Mouse (Mus musculus) stomach, postnatal 0 days (tissue): Measurements from ENCODE around the gene Ank3. TPM values are rescaled to one million over a fixed set of nuclear protein-coding genes. Genes with fewer than 3 reads are reported as not detected.

Experiments
- ATAC-seq: fragments of 200-750 bp; cut with Nextera tagmentation; 2 replicates; pipeline ENCODE4 v1.8.0; 2017; ENCODE audit not compliant: low FRiP score, low TSS enrichment
- DNase-seq: peaks from one replicate; pipeline ENCODE4 v3.0.0-alpha.2; 2016; ENCODE audit warnings: low spot score
- H3K27ac ChIP-seq: fragments of 300-500 bp; sonication (generic); replicated peaks from 2 replicates; pipeline ENCODE4 v1.5.1; 2014; ENCODE audit warnings: mild to moderate bottlenecking, control low read depth
- H3K27me3 ChIP-seq: fragments of 300-500 bp; sonication (generic); 2 replicates; pipeline ENCODE4 v1.6.1; 2014; ENCODE audit warnings: low read length; ENCODE audit not compliant: control insufficient read depth, insufficient read depth
- H3K36me3 ChIP-seq: fragments of 300-500 bp; sonication (generic); 2 replicates; pipeline ENCODE4 v1.6.1; 2014; ENCODE audit warnings: low read length, mixed read lengths; ENCODE audit not compliant: control insufficient read depth, insufficient read depth
- H3K4me1 ChIP-seq: fragments of 300-500 bp; sonication (generic); replicated peaks from 2 replicates; pipeline ENCODE4 v1.6.1; 2014; ENCODE audit warnings: antibody characterized with exemption; ENCODE audit not compliant: control insufficient read depth, insufficient read depth
- H3K4me2 ChIP-seq: fragments of 300-500 bp; sonication (generic); replicated peaks from 2 replicates; pipeline ENCODE4 v1.6.1; 2014; ENCODE audit warnings: low read depth, mild to moderate bottlenecking, control low read depth, moderate library complexity
- H3K4me3 ChIP-seq: fragments of 300-500 bp; sonication (generic); 2 replicates; pipeline ENCODE4 v1.5.1; 2014; ENCODE audit warnings: low read depth, low read length, control low read depth
- H3K9ac ChIP-seq: fragments of 300-500 bp; sonication (generic); 2 replicates; pipeline ENCODE4 v1.6.1; 2014; ENCODE audit warnings: mild to moderate bottlenecking, low read length, control low read depth, mixed read lengths
- H3K9me3 ChIP-seq: fragments of 300-500 bp; sonication (generic); 2 replicates; pipeline ENCODE4 v1.6.1; 2016; ENCODE audit warnings: low read length; ENCODE audit not compliant: control insufficient read depth
- CTCF ChIP-seq: IDR thresholded peaks from 2 replicates; pipeline ENCODE4 v1.5.1; 2016; ENCODE audit warnings: antibody characterized with exemption, low read depth, mild to moderate bottlenecking, moderate library complexity
- EP300 ChIP-seq: optimal IDR thresholded peaks from 2 replicates; pipeline ENCODE3; 2016; ENCODE audit warnings: antibody characterized with exemption
- WGBS: fragments of 180-500 bp; shearing (Covaris S2); extraction: QIAGEN DNeasy Blood & Tissue Kit; methylation state at CpG from one replicate; pipeline ENCODE4 v1.1.7; 2014; 5-methylcytosine and 5-hydroxymethylcytosine counted together
- polyA plus RNA-seq: library from polyadenylated mRNA; unstranded; fragments of >200 nt; fragmentation: Nextera tagmentation; extraction: Ambion mirVana; gene quantifications from 2 replicates; pipeline ENCODE4 v1.2.1, GENCODE M21; 2015

The Ank3 gene
- polyA plus RNA-seq, 1 experiment from 2014 or later, result 16.0 TPM

GRCm38 (mm10) chr10:69528746-69529145 is 130.2 kb downstream of the Ank3 start:
- Histone ChIP-seq H3K4me3 (no peak overlapping the region), H3K9ac (no peak overlapping the region), H3K27ac (no peak overlapping the region), H3K4me1 (no peaks in the 10 kb centered on the region), H3K4me2 (no peak overlapping the region), H3K9me3 (no peaks in the 10 kb centered on the region), H3K36me3 (no peaks in the 10 kb centered on the region), H3K27me3 (no peaks in the 10 kb centered on the region)
- DNase-seq, result no peak
- 65% methylated on average over 4 of the region's 4 CpGs for WGBS
- no peak for TF ChIP-seq EP300
- ATAC-seq, result no peak

- H3K36me3 ChIP-seq, result no peaks in the 10 kb centered on the region
- DNase-seq (no peak), ATAC-seq (no peak)
- H3K27me3 ChIP-seq, result no peaks in the 10 kb centered on the region
- H3K4me1 ChIP-seq, result no peaks in the 10 kb centered on the region
- 80% methylated on average over 6 of the region's 6 CpGs for WGBS
- no peak overlapping the region for H3K9ac ChIP-seq
- H3K9me3 ChIP-seq, result no peaks in the 10 kb centered on the region
- H3K4me3 ChIP-seq, result no peak overlapping the region
- TF ChIP-seq CTCF (no peak), EP300 (no peak)
- no peak overlapping the region for H3K4me2 ChIP-seq
- H3K27ac ChIP-seq, result no peak overlapping the region
These were observed 131.8 kb downstream of the Ank3 start for GRCm38 (mm10) chr10:69530326-69530725.

GRCm38 (mm10) chr10:69531569-69531968 is 133.0 kb downstream of the Ank3 start:
- no peak overlapping the region for H3K4me2 ChIP-seq
- no peak overlapping the region for H3K27ac ChIP-seq
- H3K4me1 ChIP-seq, result no peaks in the 10 kb centered on the region
- no peak for ATAC-seq
- no peaks in the 10 kb centered on the region for H3K36me3 ChIP-seq
- no peak overlapping the region for H3K9ac ChIP-seq
- H3K9me3 ChIP-seq, result no peaks in the 10 kb centered on the region
- WGBS, result 79% methylated on average over 5 of the region's 5 CpGs
- no peak for DNase-seq
- no peak overlapping the region for H3K4me3 ChIP-seq
- H3K27me3 ChIP-seq, result no peaks in the 10 kb centered on the region
- peak; percentile 57 for TF ChIP-seq CTCF
- TF ChIP-seq EP300, result no peak

GRCm38 (mm10) chr10:69532169-69532730 is 133.7 kb downstream of the Ank3 start:
- no peaks in the 10 kb centered on the region for H3K36me3 ChIP-seq
- H3K27ac ChIP-seq, result 0 out of 2 replicates have a peak overlapping the region, but pooled peaks have one; percentile 8
- no peaks in the 10 kb centered on the region for H3K27me3 ChIP-seq
- no peak overlapping the region for H3K4me3 ChIP-seq
- DNase-seq (no peak), ATAC-seq (no peak)
- 70% methylated on average over 10 of the region's 10 CpGs for WGBS
- no peaks in the 10 kb centered on the region for H3K4me1 ChIP-seq
- H3K9ac ChIP-seq, result no peak overlapping the region
- H3K9me3 ChIP-seq, result no peaks in the 10 kb centered on the region
- no peak overlapping the region for H3K4me2 ChIP-seq
- TF ChIP-seq EP300 (no peak), CTCF (no peak)

- peak overlapping the region; percentile 57 for H3K9ac ChIP-seq
- peak; percentile 90 for ATAC-seq
- WGBS, result 4% methylated on average over 22 of the region's 22 CpGs
- H3K27ac ChIP-seq, result peak overlapping the region; percentile 66
- DNase-seq, result peak; percentile 73
- H3K9me3 ChIP-seq, result no peaks in the 10 kb centered on the region
- H3K36me3 ChIP-seq, result no peaks in the 10 kb centered on the region
- no peaks in the 10 kb centered on the region for H3K4me1 ChIP-seq
- TF ChIP-seq EP300 (no peak), CTCF (no peak)
- peak overlapping the region; percentile 43 for H3K4me3 ChIP-seq
- peak overlapping the region; percentile 57 for H3K4me2 ChIP-seq
- no peaks in the 10 kb centered on the region for H3K27me3 ChIP-seq
These were observed 135.2 kb downstream of the Ank3 start for GRCm38 (mm10) chr10:69533505-69534388.

- no peaks in the 10 kb centered on the region for H3K27me3 ChIP-seq
- H3K4me2 ChIP-seq, result peak overlapping the region; percentile 57
- no peaks in the 10 kb centered on the region for H3K4me1 ChIP-seq
- no peak overlapping the region for H3K27ac ChIP-seq
- WGBS, result 50% methylated on average over 9 of the region's 9 CpGs
- TF ChIP-seq EP300 (no peak), CTCF (no peak)
- no peak for DNase-seq
- no peaks in the 10 kb centered on the region for H3K36me3 ChIP-seq
- no peak overlapping the region for H3K9ac ChIP-seq
- no peak for ATAC-seq
- H3K9me3 ChIP-seq, result no peaks in the 10 kb centered on the region
- peak overlapping the region; percentile 43 for H3K4me3 ChIP-seq
These were observed 136.1 kb downstream of the Ank3 start for GRCm38 (mm10) chr10:69534716-69535115.
